Mouse (Mus musculus): ENCODE measurements around the gene Ttc13. TPM values are rescaled to one million over a fixed set of nuclear protein-coding genes. Genes with fewer than 3 reads are reported as not detected.

Ttc13 gene
- polyA plus RNA-seq, 1 experiment from 2014 or later, result 71.1 TPM

DNA sequence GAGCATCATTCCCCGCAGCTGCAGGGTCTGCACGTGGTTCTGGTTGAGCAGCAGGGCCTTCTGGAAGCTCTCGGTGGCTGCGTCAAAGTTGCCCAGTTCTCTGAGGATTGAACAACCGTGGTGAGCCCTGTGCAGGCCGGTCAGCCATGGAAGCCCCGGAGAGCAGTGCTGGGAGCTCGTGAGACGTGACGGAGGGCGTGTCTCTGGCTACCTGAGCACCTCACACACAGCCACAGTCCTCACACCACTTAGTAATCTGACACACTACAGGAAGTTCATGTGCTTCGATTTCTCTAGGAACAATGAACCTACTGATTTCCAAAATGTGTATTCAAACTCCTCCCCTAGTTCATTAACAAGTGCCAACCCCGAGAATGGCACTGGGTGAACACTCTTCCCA is 32.9 kb downstream of the Ttc13 start:
- Histone ChIP-seq H3K27me3 (ENCODE audit: control insufficient read depth, insufficient read depth, low read length) (no peaks in the 10 kb centered on the region), H3K9me3 (ENCODE audit: control insufficient read depth, low read length) (no peaks in the 10 kb centered on the region), H3K4me1 (replicated peaks; ENCODE audit: control insufficient read depth, insufficient read depth, low read length) (no peaks in the 10 kb centered on the region), H3K27ac (no peak overlapping the region), H3K9ac (no peak overlapping the region), H3K36me3 (replicated peaks; ENCODE audit: control insufficient read depth, insufficient read depth) (peaks cover 74% of the 10 kb centered on the region), H3K4me2 (replicated peaks) (no peak overlapping the region), H3K4me3 (replicated peaks; ENCODE audit: low read length) (no peak overlapping the region)
- DNase-seq (ENCODE audit: low spot score) (no peak), ATAC-seq (ENCODE audit: low FRiP score) (no peak)
- WGBS, result 96% methylated on average over 13 of the region's 13 CpGs

DNA sequence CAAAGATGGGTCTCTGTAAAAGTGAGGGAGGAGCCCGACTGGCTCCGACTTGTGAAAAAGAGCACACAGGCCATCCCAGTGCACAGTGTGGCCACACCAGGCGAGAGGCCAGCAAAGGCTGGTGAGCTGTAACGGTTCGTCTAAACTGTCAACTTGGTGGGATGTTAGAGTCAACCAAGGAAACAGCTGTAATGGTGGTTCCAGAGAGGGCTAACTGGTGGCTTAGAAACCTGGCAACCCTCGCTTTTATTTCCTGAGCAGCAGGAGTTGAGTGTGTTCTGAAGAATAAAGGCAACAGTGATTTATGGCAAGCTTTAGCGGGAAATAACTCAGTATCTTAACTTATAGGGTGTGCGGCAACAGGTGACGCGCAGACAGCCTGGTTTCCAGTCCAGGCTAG is 39.6 kb downstream of the Ttc13 start:
- Histone ChIP-seq H3K27me3 (ENCODE audit: control insufficient read depth, insufficient read depth, low read length) (no peaks in the 10 kb centered on the region), H3K4me1 (replicated peaks; ENCODE audit: control insufficient read depth, insufficient read depth, low read length) (no peaks in the 10 kb centered on the region), H3K27ac (no peak overlapping the region), H3K9me3 (ENCODE audit: control insufficient read depth, low read length) (no peaks in the 10 kb centered on the region), H3K36me3 (replicated peaks; ENCODE audit: control insufficient read depth, insufficient read depth) (peaks cover 86% of the 10 kb centered on the region), H3K4me3 (replicated peaks; ENCODE audit: low read length) (no peak overlapping the region), H3K4me2 (replicated peaks) (no peak overlapping the region), H3K9ac (no peak overlapping the region)
- 88% methylated on average over 10 of the region's 10 CpGs for WGBS
- DNase-seq (ENCODE audit: low spot score) (no peak), ATAC-seq (ENCODE audit: low FRiP score) (no peak)

DNA sequence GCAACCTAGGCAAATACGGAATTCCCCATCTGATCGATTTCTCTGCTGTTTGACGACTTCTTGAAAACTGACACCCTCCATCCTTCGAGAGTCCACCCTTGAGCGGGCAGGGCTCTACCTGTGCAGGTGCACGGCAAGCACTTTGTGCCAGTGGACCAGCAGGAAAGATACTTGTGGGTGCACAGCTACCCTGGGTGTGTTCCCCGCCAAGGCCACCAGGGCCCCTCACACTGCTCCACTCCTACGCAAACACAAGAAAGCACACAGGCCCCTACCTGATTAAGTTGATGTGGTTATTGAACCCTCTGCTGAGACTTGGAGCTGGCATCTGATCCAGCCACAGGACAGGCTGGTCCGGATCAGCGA is 40.0 kb downstream of the Ttc13 start:
- Histone ChIP-seq H3K36me3 (replicated peaks; ENCODE audit: control insufficient read depth, insufficient read depth) (peaks cover 86% of the 10 kb centered on the region), H3K9me3 (ENCODE audit: control insufficient read depth, low read length) (no peaks in the 10 kb centered on the region), H3K27ac (no peak overlapping the region), H3K4me1 (replicated peaks; ENCODE audit: control insufficient read depth, insufficient read depth, low read length) (no peaks in the 10 kb centered on the region), H3K4me2 (replicated peaks) (no peak overlapping the region), H3K9ac (no peak overlapping the region), H3K4me3 (replicated peaks; ENCODE audit: low read length) (no peak overlapping the region), H3K27me3 (ENCODE audit: control insufficient read depth, insufficient read depth, low read length) (no peaks in the 10 kb centered on the region)
- ATAC-seq (ENCODE audit: low FRiP score) (no peak), DNase-seq (ENCODE audit: low spot score) (no peak)
- 79% methylated on average over 10 of the region's 10 CpGs for WGBS

DNA sequence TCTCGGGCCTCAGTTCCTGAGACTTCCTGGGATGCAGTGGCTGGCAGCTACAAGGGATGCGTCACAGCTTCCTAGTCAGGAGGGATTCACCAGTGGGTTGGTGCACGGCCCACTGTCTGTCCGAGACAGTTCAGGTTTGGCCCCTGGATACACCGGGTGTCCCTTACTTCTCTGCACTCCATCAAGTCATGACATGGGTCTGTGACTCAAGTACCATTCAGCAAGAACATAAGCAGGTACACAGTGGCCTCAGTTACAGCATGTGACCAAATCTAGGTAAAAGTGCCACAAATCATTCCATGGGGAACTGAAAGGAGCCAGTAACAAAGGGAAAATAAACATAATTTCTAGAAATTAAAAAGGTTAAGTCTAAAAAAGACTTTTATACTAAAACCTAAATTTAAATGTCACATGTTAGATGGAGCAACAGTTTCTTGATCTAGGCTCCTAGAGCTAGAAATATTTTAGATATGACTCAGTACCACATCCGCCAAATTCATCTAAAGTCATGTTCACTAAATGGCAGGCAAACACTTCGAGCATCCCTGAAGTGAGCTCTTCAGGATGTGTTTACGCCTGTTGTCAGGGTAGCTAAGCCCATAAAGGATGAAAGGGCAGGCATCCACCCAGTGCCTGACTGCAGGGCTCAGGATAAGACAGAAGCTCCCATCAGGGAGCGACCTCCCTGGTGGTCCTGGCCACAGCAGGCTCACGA is 40.5 kb downstream of the Ttc13 start:
- Histone ChIP-seq H3K4me1 (replicated peaks; ENCODE audit: control insufficient read depth, insufficient read depth, low read length) (no peaks in the 10 kb centered on the region), H3K4me3 (replicated peaks; ENCODE audit: low read length) (no peak overlapping the region), H3K27ac (no peak overlapping the region), H3K9me3 (ENCODE audit: control insufficient read depth, low read length) (no peaks in the 10 kb centered on the region), H3K36me3 (replicated peaks; ENCODE audit: control insufficient read depth, insufficient read depth) (peaks cover 86% of the 10 kb centered on the region), H3K27me3 (ENCODE audit: control insufficient read depth, insufficient read depth, low read length) (no peaks in the 10 kb centered on the region), H3K4me2 (replicated peaks) (no peak overlapping the region), H3K9ac (no peak overlapping the region)
- 79% methylated on average over 10 of the region's 10 CpGs for WGBS
- DNase-seq (ENCODE audit: low spot score) (no peak), ATAC-seq (ENCODE audit: low FRiP score) (no peak)

DNA sequence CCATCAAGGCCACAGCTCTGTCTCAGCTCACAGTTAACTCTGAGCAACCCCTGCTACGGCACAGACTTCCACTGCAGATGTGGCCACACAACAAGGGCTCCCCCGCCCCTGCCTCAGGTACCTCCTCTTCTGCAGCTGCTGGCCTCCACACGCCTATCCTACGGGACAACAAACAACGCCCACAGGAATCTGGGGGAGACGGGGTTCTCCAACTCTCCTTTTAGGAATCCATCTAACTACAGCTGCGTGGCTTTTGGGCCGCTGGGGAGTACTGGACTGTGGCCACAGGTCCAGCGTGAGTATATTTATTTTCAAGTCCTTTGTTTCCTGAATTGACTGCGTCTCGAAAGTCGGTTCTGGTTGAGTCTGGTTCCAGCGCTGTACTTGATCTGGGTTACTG is 43.5 kb downstream of the Ttc13 start:
- Histone ChIP-seq H3K27me3 (ENCODE audit: control insufficient read depth, insufficient read depth, low read length) (no peaks in the 10 kb centered on the region), H3K4me1 (replicated peaks; ENCODE audit: control insufficient read depth, insufficient read depth, low read length) (no peaks in the 10 kb centered on the region), H3K4me3 (replicated peaks; ENCODE audit: low read length) (no peak overlapping the region), H3K27ac (no peak overlapping the region), H3K36me3 (replicated peaks; ENCODE audit: control insufficient read depth, insufficient read depth) (peaks cover 85% of the 10 kb centered on the region), H3K9me3 (ENCODE audit: control insufficient read depth, low read length) (no peaks in the 10 kb centered on the region), H3K9ac (no peak overlapping the region), H3K4me2 (replicated peaks) (no peak overlapping the region)
- 93% methylated on average over 13 of the region's 13 CpGs for WGBS
- DNase-seq (ENCODE audit: low spot score) (no peak), ATAC-seq (ENCODE audit: low FRiP score) (no peak)

DNA sequence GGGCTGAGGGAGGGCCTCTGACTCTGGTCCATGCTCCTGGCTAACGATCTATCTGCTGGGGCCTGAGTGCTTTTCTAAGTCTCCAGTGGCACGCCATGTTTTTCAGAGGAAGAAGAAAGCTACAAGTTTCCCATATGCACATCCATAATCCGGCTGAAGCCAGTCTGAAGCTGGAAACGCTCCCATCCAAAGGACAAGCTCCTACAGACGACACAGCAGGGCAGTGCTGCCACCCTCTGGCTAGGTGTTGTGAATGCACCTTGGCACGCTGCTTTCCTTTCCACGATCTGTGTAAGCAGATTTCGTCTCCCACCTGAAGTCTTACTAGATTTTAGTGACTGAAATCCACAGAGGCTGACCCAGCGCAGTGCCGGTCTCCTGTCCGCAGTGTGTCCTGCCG is 44.3 kb downstream of the Ttc13 start:
- H3K4me3 ChIP-seq (replicated peaks; ENCODE audit: low read length), result no peak overlapping the region
- H3K27me3 ChIP-seq (ENCODE audit: control insufficient read depth, insufficient read depth, low read length), result no peaks in the 10 kb centered on the region
- no peak overlapping the region for H3K9ac ChIP-seq
- H3K4me1 ChIP-seq (replicated peaks; ENCODE audit: control insufficient read depth, insufficient read depth, low read length), result no peaks in the 10 kb centered on the region
- WGBS, result 46% methylated on average over 12 of the region's 12 CpGs
- DNase-seq (ENCODE audit: low spot score) (peak; percentile 90), ATAC-seq (ENCODE audit: low FRiP score) (peak; percentile 84)
- H3K4me2 ChIP-seq (replicated peaks), result no peak overlapping the region
- no peaks in the 10 kb centered on the region for H3K9me3 ChIP-seq (ENCODE audit: control insufficient read depth, low read length)
- peaks cover 84% of the 10 kb centered on the region for H3K36me3 ChIP-seq (replicated peaks; ENCODE audit: control insufficient read depth, insufficient read depth)
- peak overlapping the region; percentile 62; the same call in 1 of the 2 replicates for H3K27ac ChIP-seq

DNA sequence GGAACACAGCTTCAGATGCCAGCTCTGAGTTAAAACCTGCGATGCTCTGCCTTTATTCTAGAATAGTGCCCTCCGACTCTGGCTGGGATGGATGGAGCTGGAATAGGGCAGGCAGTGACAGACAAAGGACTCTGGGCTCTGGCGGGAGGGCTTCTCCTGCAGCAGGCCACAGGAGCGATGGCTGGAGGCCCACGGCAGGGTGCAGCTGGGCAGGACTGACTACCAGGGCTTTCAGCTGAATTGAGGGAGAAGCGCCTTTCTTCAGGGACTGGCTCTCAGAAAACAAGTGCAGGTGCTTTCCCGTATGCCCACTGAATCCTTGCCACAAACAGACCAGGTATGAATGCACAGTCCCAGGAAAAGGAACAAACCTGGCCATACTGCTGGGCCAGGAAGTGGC is 44.7 kb downstream of the Ttc13 start:
- Histone ChIP-seq H3K27me3 (ENCODE audit: control insufficient read depth, insufficient read depth, low read length) (no peaks in the 10 kb centered on the region), H3K9ac (no peak overlapping the region), H3K27ac (peak overlapping the region; percentile 62; the same call in 1 of the 2 replicates), H3K9me3 (ENCODE audit: control insufficient read depth, low read length) (no peaks in the 10 kb centered on the region), H3K4me1 (replicated peaks; ENCODE audit: control insufficient read depth, insufficient read depth, low read length) (no peaks in the 10 kb centered on the region), H3K36me3 (replicated peaks; ENCODE audit: control insufficient read depth, insufficient read depth) (peaks cover 84% of the 10 kb centered on the region), H3K4me2 (replicated peaks) (no peak overlapping the region), H3K4me3 (replicated peaks; ENCODE audit: low read length) (no peak overlapping the region)
- DNase-seq (ENCODE audit: low spot score) (no peak), ATAC-seq (ENCODE audit: low FRiP score) (peak; percentile 38; the same call in 1 of the 2 replicates)
- WGBS, result 81% methylated on average over 7 of the region's 7 CpGs

DNA sequence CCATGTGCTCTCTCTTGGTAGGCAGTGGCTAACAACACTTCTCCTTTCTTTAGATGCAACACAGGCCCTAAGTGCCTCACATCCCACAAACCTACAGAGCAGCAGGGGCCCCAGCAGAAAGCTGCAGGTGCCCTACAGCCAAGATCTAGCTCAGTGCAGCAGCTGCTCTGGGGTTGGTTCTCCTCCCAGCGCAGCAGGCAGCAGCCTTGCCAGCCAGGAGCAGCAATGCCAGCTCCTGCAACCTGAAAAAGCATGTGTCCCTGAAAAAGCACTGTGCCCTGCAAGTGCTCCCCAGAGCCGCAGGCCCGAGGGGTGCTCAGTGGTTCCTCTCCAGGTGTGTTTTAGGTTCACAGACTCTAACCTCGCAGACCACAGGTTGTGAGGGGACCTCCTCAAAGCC is 45.1 kb downstream of the Ttc13 start:
- no peak overlapping the region for H3K9ac ChIP-seq
- no peak overlapping the region for H3K4me2 ChIP-seq (replicated peaks)
- peaks cover 84% of the 10 kb centered on the region for H3K36me3 ChIP-seq (replicated peaks; ENCODE audit: control insufficient read depth, insufficient read depth)
- H3K27ac ChIP-seq, result no peak overlapping the region
- no peaks in the 10 kb centered on the region for H3K9me3 ChIP-seq (ENCODE audit: control insufficient read depth, low read length)
- no peak overlapping the region for H3K4me3 ChIP-seq (replicated peaks; ENCODE audit: low read length)
- DNase-seq (ENCODE audit: low spot score) (no peak), ATAC-seq (ENCODE audit: low FRiP score) (no peak)
- H3K27me3 ChIP-seq (ENCODE audit: control insufficient read depth, insufficient read depth, low read length), result no peaks in the 10 kb centered on the region
- WGBS, result 96% methylated on average over 4 of the region's 4 CpGs
- H3K4me1 ChIP-seq (replicated peaks; ENCODE audit: control insufficient read depth, insufficient read depth, low read length), result no peaks in the 10 kb centered on the region

DNA sequence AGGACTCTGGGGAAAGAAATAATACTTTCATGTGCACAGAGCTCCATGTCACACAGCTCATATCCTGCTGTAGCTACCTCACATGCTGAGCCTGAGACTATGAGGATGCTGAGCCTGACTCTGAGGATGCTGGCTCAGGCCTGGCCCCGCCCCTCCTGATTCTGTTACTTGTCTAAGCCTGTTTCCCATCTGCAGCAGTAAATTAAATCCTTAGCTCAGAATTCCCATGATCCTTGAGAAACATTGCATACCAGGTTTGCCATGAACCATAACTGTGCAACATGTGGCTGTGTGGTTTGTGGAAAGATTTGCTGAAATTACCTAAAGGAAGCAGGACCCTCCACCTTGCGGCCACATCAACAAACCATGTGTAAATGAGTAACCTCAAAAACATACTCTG is 49.4 kb downstream of the Ttc13 start:
- Histone ChIP-seq H3K27ac (no peak overlapping the region), H3K27me3 (ENCODE audit: control insufficient read depth, insufficient read depth, low read length) (no peaks in the 10 kb centered on the region), H3K36me3 (replicated peaks; ENCODE audit: control insufficient read depth, insufficient read depth) (peaks cover 65% of the 10 kb centered on the region), H3K4me3 (replicated peaks; ENCODE audit: low read length) (no peak overlapping the region), H3K4me2 (replicated peaks) (no peak overlapping the region), H3K9me3 (ENCODE audit: control insufficient read depth, low read length) (no peaks in the 10 kb centered on the region), H3K9ac (no peak overlapping the region), H3K4me1 (replicated peaks; ENCODE audit: control insufficient read depth, insufficient read depth, low read length) (no peaks in the 10 kb centered on the region)
- 99% methylated on average over 2 of the region's 2 CpGs for WGBS
- DNase-seq (ENCODE audit: low spot score) (no peak), ATAC-seq (ENCODE audit: low FRiP score) (no peak)

DNA sequence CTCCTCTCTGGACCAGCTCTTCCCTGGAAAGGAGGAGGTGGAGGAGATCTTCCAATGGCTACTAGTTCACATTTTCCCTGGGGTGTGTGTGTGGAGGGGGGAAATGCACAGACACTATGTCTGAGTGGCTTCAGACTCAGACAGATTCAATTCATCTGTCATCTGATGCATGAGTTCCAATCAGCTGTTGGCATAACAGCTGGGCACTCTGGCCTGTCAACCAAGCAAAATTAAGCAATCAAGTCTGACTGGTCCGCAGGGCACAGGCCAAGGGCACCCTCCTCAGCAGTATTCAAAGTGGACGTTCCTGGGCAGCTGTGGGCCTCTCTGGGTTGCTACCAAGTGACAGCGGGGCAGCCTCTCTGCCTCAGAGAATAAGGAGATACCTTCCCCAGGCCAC is 53.0 kb downstream of the Ttc13 start:
- DNase-seq (ENCODE audit: low spot score), result no peak
- no peaks in the 10 kb centered on the region for H3K9me3 ChIP-seq (ENCODE audit: control insufficient read depth, low read length)
- no peaks in the 10 kb centered on the region for H3K27me3 ChIP-seq (ENCODE audit: control insufficient read depth, insufficient read depth, low read length)
- no peak for ATAC-seq (ENCODE audit: low FRiP score)
- peaks cover under 1% of the 10 kb centered on the region for H3K4me1 ChIP-seq (replicated peaks; ENCODE audit: control insufficient read depth, insufficient read depth, low read length)
- 69% methylated on average over 3 of the region's 3 CpGs for WGBS
- peaks cover 34% of the 10 kb centered on the region for H3K36me3 ChIP-seq (replicated peaks; ENCODE audit: control insufficient read depth, insufficient read depth)
- H3K27ac ChIP-seq, result no peak overlapping the region
- H3K9ac ChIP-seq, result no peak overlapping the region
- H3K4me3 ChIP-seq (replicated peaks; ENCODE audit: low read length), result no peak overlapping the region
- no peak overlapping the region for H3K4me2 ChIP-seq (replicated peaks)
